Mouse (Mus musculus) skeletal muscle tissue, postnatal 0 days (tissue): ENCODE measurements around the gene Rps26. TPM values are rescaled to one million over a fixed set of nuclear protein-coding genes. Genes with fewer than 3 reads are reported as not detected.

Experiments
- microRNA-seq, 2 experiments: library from miRNA; unstranded; fragments of <30 nt; microRNA quantifications; one replicate each; pipeline ENCODE4; 2016
- polyA plus RNA-seq: library from polyadenylated mRNA; unstranded; fragments of >200 nt; fragmentation: Nextera tagmentation; extraction: Ambion mirVana; gene quantifications from 2 replicates; pipeline ENCODE4 v1.2.1, GENCODE M21; 2015

Rps26 gene
- polyA plus RNA-seq, result 419 and 480 TPM in 2 replicates

DNA sequence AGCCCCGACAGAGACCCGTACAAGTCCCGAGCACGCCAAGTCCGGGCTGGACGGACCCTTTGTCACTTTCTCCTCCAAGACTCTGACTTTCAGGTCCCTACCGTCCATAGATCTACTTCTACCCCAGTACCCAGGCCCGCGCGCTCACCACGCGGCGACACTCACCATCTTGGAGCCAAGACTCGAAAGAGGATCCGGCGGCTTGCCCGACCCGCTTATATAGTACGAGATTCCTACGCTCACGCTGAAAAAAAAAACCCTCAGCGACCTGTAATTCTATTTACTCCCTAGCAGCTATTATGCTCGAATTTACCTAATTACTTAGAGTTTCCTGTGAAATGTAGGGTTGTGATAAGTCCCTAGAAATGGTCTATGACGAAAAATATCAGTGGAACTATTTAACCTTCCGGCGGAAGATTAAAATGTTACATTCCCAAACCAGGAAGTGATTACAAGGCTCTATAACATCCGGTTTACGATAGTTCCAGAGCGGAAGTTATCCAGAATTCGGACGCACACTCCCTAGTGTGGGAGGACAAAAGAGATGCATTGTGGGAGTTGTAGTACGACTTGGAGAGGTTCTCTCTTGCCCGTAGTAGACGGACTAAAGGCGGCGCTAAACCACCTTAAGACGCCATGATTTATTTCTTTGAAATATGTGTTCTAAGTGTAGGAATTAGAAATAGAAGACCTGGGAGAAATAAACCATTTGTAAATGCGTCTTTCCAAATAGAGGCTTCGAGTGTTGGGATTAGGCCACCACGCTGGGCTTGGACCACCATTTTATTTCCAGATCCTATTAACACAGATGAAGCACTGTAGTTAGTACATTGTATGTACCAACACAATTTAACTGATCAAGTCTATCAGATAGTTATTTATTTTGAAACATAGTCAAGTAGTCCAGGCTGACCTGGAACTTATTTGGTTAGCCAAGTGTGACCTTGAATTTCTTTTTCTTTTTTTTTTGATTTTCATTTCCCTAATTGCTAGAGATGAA, at the start of gene Rps26:
Gene Rps26, minus strand, starts transcription at position 437 of the 1,000 bp plus-strand sequence.

DNA sequence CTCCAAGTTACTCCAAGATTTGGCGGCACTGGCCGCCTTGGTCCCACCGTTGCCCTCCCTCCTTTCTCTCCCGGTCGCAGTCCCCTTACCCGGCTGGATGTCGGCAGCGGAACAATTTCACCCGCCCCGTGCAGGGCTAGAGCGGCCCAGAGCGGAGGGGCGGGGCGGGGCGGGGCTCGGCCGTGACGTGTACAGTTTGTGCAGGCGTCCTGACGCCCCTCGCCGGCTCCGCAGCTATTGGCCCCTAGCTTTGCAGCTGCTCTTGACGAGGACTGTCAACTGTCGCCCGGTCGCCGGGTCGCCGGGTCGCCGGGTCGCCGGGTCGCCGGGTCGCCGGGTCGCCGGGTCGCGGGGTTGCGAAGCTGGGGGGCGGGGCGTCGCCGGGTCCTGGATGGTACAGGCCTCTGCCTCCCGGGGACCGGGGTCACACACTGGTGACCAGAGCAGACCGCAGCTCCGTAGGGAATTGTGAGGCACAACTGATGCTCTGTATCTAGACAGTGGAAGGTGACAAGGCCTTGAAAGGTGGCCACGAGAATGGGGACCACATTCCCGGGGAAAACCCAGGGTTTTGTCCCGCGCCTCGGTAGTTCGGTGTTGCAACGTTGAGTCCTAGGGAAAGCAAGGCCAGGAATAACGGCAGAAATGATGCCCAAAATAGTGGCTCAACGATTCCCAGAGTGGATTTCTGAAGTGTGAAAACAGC, 47.4 kb upstream of the Rps26 start, which contains the start of gene Suox:
Gene Suox, minus strand, starts transcription at position 311 of the 706 bp plus-strand sequence.

DNA sequence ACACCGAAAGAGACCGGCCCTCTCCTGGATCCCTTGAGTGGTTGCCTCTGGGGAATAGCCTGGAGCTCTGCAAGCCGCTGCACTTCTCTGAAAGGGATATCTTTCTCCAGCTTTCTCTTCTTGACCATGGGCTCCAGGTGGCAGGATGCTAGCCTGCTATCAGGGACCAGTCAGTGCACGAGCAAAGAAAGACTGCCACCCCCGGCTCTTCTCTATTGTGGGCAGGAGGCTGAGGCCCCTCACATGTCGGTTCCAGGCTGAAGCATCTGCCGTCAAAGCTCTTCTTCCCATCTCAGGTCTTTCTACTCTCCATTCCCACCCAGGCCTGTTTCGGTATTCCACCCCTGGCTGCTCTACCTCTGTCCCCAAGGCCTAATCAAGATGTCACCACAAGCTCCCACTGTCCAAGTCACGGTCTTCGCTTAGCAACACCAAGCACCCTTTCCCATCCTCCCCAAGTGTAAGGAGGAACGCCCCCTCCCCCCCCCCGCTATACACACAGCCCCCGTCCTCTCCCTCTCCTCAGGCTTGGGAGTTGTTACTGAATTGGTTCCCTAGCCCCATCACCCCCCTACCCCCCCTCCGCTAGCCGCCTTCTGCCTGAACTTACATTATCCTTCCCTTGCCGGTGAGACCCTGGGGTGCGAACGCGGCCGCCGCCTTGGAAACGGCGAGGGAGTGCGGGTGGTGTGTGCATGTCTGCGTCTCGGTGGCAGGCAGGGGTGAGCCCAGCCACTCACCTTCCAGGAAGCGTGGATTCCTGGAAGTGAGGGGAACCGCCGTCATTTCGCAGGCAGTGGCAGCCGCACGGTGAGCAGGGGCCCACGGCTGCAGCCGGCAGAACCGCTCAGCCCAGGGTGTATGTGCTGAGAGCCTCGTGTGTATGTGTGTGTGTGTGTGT, 18.8 kb upstream of the Rps26 start, which contains the start of gene Ikzf4:
Gene Ikzf4, minus strand, starts transcription at position 881 of the 901 bp plus-strand sequence.

DNA sequence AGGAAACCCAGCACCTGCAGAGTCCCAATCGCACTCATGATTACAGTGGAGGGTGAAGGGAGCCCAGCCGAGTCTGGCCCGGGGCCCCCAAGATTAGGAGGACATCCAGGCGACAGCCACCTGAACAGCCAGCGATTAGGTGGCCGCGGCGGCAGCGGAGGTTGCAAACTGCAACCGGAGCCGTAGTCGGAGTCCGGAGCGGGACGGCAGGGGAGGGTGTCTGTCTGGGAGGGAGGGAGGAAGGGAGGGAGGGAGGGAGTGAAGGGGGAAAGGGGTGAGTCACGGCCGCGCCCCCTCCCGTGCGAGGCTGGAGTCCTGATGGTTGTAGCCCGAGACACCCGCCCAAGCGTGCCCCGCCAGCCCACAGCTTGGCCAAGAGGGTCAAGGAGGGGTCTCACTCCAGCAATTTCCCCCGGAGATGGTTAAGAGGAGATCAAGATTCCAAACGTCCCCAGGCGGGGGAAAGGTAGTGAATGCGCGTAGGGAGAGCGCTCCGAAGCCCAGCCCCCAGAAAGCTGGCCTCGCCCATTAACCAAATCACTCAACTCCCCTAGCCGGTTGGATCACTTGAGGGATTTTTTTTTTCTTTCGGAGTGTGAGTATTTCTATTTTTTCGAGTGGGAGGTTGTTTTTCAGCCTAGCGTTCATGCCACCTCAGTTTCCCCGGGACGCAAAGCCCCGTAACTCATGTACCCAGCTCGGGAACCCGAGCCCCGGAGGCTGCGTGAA, 36.9 kb downstream of the Rps26 start, which contains the start of gene Erbb3:
Gene Erbb3, minus strand, starts transcription at position 189 of the 729 bp plus-strand sequence.

Small RNA genes within 50 kb of the gene (microRNA-seq; reads per million reads assigned to microRNA genes)
- 0.85 to 1.8 reads per million in 2 experiments for gene Mir6917

Other genes with a start within 250 kb of the Rps26 start
- gene Ankrd52, start 249.6 kb downstream of the Rps26 start, polyA plus RNA-seq, result 6.1 and 6.9 TPM in 2 replicates
- not detected in 2 replicates for gene Slc39a5, start 225.5 kb downstream of the Rps26 start, polyA plus RNA-seq
- 44.3 and 46.0 TPM in 2 replicates for gene Nabp2, start 215.3 kb downstream of the Rps26 start, polyA plus RNA-seq
- 16.0 and 17.7 TPM in 2 replicates for gene Rnf41, start 215.1 kb downstream of the Rps26 start, polyA plus RNA-seq
- 31.0 and 34.6 TPM in 2 replicates for gene Smarcc2, start 167.5 kb downstream of the Rps26 start, polyA plus RNA-seq
- 641 and 849 TPM in 2 replicates for gene Myl6, start 132.6 kb downstream of the Rps26 start, polyA plus RNA-seq
- 7.6 and 8.2 TPM in 2 replicates for gene Myl6b, start 128.1 kb downstream of the Rps26 start, polyA plus RNA-seq
- gene Esyt1, start 100.9 kb downstream of the Rps26 start, polyA plus RNA-seq, result 28.4 and 33.0 TPM in 2 replicates
- 4.7 and 6.6 TPM in 2 replicates for gene Zc3h10, start 79.0 kb downstream of the Rps26 start, polyA plus RNA-seq
- 2,311 and 2,586 TPM in 2 replicates for gene Rpl41, start 77.4 kb downstream of the Rps26 start, polyA plus RNA-seq
- 73.4 and 83.9 TPM in 2 replicates for gene Pa2g4, start 60.8 kb downstream of the Rps26 start, polyA plus RNA-seq
- gene Erbb3, start 37.1 kb downstream of the Rps26 start, polyA plus RNA-seq, result 8.4 and 9.2 TPM in 2 replicates
- gene Ikzf4, start 19.2 kb upstream of the Rps26 start, polyA plus RNA-seq, result 0.54 and 0.66 TPM in 2 replicates
- 12.8 and 16.8 TPM in 2 replicates for gene Suox, start 47.3 kb upstream of the Rps26 start, polyA plus RNA-seq
- 58.5 and 60.0 TPM in 2 replicates for gene Rab5b, start 69.5 kb upstream of the Rps26 start, polyA plus RNA-seq
- 1.7 and 1.9 TPM in 2 replicates for gene Pmel, start 77.4 kb upstream of the Rps26 start, polyA plus RNA-seq
- gene Cdk2, start 78.3 kb upstream of the Rps26 start, polyA plus RNA-seq, result 38.7 and 40.5 TPM in 2 replicates
- gene Dgka, start 118.1 kb upstream of the Rps26 start, polyA plus RNA-seq, result 3.7 and 5.1 TPM in 2 replicates
- gene Pym1, start 121.1 kb upstream of the Rps26 start, polyA plus RNA-seq, result 13.7 and 17.7 TPM in 2 replicates
- gene Mmp19, start 164.2 kb upstream of the Rps26 start, polyA plus RNA-seq, result 0.99 and 2.1 TPM in 2 replicates
- gene Dnajc14, start 177.3 kb upstream of the Rps26 start, polyA plus RNA-seq, result 28.7 TPM in 2 replicates
- gene Tmem198b, start 177.6 kb upstream of the Rps26 start, polyA plus RNA-seq, result 11.2 and 11.9 TPM in 2 replicates
- gene Sarnp, start 190.6 kb upstream of the Rps26 start, polyA plus RNA-seq, result 85.9 and 110 TPM in 2 replicates
- 14.4 and 18.7 TPM in 2 replicates for gene Ormdl2, start 194.9 kb upstream of the Rps26 start, polyA plus RNA-seq